Mouse (Mus musculus) midbrain, embryonic 14.5 days (tissue): ENCODE results near the gene Rab5b. TPM values are rescaled to one million over a fixed set of nuclear protein-coding genes. Genes with fewer than 3 reads are reported as not detected.

Source experiments
- ATAC-seq: fragments of 200-750 bp; cut with Nextera tagmentation; 2 replicates; pipeline ENCODE4 v1.8.0; 2017; ENCODE audit warnings: moderate number of reproducible peaks, moderate library complexity; ENCODE audit not compliant: low FRiP score, low TSS enrichment
- DNase-seq: peaks from one replicate; pipeline ENCODE4 v3.0.0-alpha.2; 2015
- H3K27ac ChIP-seq: fragments of 300-500 bp; sonication (generic); replicated peaks from 2 replicates; pipeline ENCODE4 v1.5.1; 2014; ENCODE audit warnings: mild to moderate bottlenecking, low read depth, low read length, moderate library complexity
- H3K27me3 ChIP-seq: fragments of 300-500 bp; sonication (generic); 2 replicates; pipeline ENCODE4 v1.6.1; 2014; ENCODE audit warnings: low read length, control low read depth, mixed read lengths; ENCODE audit not compliant: control insufficient read depth, insufficient read depth
- H3K36me3 ChIP-seq: fragments of 300-500 bp; sonication (generic); 2 replicates; pipeline ENCODE4 v1.6.1; 2014; ENCODE audit warnings: low read length, control low read depth; ENCODE audit not compliant: control insufficient read depth, insufficient read depth
- H3K4me1 ChIP-seq: fragments of 300-500 bp; sonication (generic); 2 replicates; pipeline ENCODE4 v1.6.1; 2014; ENCODE audit warnings: mild to moderate bottlenecking, antibody characterized with exemption, low read length, control low read depth; ENCODE audit not compliant: control insufficient read depth, insufficient read depth
- H3K4me2 ChIP-seq: fragments of 300-500 bp; sonication (generic); 2 replicates; pipeline ENCODE4 v1.6.1; 2014; ENCODE audit warnings: mild to moderate bottlenecking, low read length, moderate library complexity
- H3K4me3 ChIP-seq: fragments of 300-500 bp; sonication (generic); replicated peaks from 2 replicates; pipeline ENCODE4 v1.5.1; 2014; ENCODE audit warnings: low read depth, low read length
- H3K9ac ChIP-seq: fragments of 300-500 bp; sonication (generic); replicated peaks from 2 replicates; pipeline ENCODE4 v1.6.1; 2014; ENCODE audit warnings: mild to moderate bottlenecking, low read length, moderate library complexity
- H3K9me3 ChIP-seq: fragments of 300-500 bp; sonication (generic); 2 replicates; pipeline ENCODE4 v1.6.1; 2016; ENCODE audit warnings: low read length, control low read depth, mixed read lengths; ENCODE audit not compliant: control insufficient read depth
- WGBS: fragments of 180-500 bp; shearing (Covaris S2); extraction: QIAGEN DNeasy Blood & Tissue Kit; methylation state at CpG from one replicate; pipeline ENCODE4 v1.1.7; 2014; 5-methylcytosine and 5-hydroxymethylcytosine counted together
- polyA plus RNA-seq: library from polyadenylated mRNA; unstranded; fragments of >200 nt; fragmentation: Nextera tagmentation; extraction: Ambion mirVana; gene quantifications from 2 replicates; pipeline ENCODE4 v1.2.1, GENCODE M21; 2014

Gene Rab5b
- polyA plus RNA-seq, 1 experiment from 2014 or later: 100 TPM

DNA sequence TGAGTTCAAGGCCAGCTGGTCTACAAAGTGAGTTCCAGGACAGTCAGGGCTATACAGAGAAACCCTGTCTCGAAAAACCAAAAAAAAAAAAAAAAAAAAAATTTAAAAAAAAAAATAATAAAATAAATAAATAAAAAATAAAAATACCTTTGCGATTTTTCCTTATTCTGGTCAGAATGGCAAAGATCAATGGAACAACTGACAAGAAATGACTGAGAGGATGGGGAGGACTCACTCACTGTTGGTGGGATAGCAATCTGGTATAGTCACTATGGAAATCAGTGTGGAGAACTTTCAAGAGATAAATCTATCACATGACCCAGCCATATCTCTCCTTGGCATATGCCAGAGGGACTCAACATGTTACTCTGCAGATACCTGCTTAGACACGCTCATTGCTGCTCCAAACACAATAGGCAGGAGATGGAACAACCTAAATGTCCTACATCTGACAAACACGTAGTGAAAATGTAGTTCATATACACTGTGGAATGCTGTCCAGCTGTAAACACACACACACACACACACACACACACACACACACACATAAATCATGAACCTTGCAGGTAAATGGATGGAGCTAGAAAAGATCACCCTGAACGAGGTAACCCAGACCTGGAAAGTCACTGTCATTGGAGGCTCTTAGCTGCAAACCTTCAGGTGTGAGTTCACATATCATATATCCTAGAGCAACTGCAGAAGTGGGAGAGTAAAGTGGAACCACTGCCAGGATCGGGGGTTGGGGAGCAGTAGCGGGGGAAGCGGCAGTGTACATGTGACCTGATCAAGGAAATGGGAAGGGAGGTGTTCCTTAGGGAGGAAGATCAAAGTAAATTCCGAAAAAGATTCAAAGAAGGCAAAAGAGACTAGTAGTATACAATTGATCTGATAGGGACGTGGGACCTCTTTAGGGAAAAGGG lies 68.4 kb downstream of the Rab5b start:
- Histone ChIP-seq H3K9ac (no peak overlapping the region), H3K4me2 (no peak overlapping the region), H3K36me3 (peaks cover 29% of the 10 kb centered on the region), H3K27ac (no peak overlapping the region), H3K4me1 (peaks cover 7% of the 10 kb centered on the region), H3K9me3 (no peaks in the 10 kb centered on the region), H3K27me3 (no peaks in the 10 kb centered on the region), H3K4me3 (no peak overlapping the region)
- no peak for DNase-seq
- 87% methylated on average over 10 of the region's 10 CpGs for WGBS
- ATAC-seq: no peak

Other genes starting within 250 kb of the Rab5b start
- 172 and 229 TPM in 2 replicates for gene Smarcc2, start 237.0 kb downstream of the Rab5b start, polyA plus RNA-seq
- gene Myl6, start 202.1 kb downstream of the Rab5b start, polyA plus RNA-seq: 750 and 787 TPM in 2 replicates
- gene Myl6b, start 197.6 kb downstream of the Rab5b start, polyA plus RNA-seq: 5.3 and 6.8 TPM in 2 replicates
- gene Esyt1, start 170.4 kb downstream of the Rab5b start, polyA plus RNA-seq: 6.0 and 10.9 TPM in 2 replicates
- gene Zc3h10, start 148.5 kb downstream of the Rab5b start, polyA plus RNA-seq: 17.6 and 19.6 TPM in 2 replicates
- gene Rpl41, start 147.0 kb downstream of the Rab5b start, polyA plus RNA-seq: 2,375 and 2,760 TPM in 2 replicates
- gene Pa2g4, start 130.3 kb downstream of the Rab5b start, polyA plus RNA-seq: 122 and 142 TPM in 2 replicates
- 0.26 and 0.47 TPM in 2 replicates for gene Erbb3, start 106.6 kb downstream of the Rab5b start, polyA plus RNA-seq
- 529 and 586 TPM in 2 replicates for gene Rps26, start 69.5 kb downstream of the Rab5b start, polyA plus RNA-seq
- gene Ikzf4, start 50.3 kb downstream of the Rab5b start, polyA plus RNA-seq: 21.2 and 23.6 TPM in 2 replicates
- 10.3 and 10.4 TPM in 2 replicates for gene Suox, start 22.2 kb downstream of the Rab5b start, polyA plus RNA-seq
- gene Pmel, start 7.9 kb upstream of the Rab5b start, polyA plus RNA-seq: 0.22 and 0.38 TPM in 2 replicates
- 13.2 and 24.2 TPM in 2 replicates for gene Cdk2, start 8.8 kb upstream of the Rab5b start, polyA plus RNA-seq
- 5.7 and 6.2 TPM in 2 replicates for gene Dgka, start 48.6 kb upstream of the Rab5b start, polyA plus RNA-seq
- 46.7 and 60.0 TPM in 2 replicates for gene Pym1, start 51.6 kb upstream of the Rab5b start, polyA plus RNA-seq
- 0.22 and 0.41 TPM in 2 replicates for gene Mmp19, start 94.6 kb upstream of the Rab5b start, polyA plus RNA-seq
- 38.6 and 42.7 TPM in 2 replicates for gene Dnajc14, start 107.8 kb upstream of the Rab5b start, polyA plus RNA-seq
- gene Tmem198b, start 108.1 kb upstream of the Rab5b start, polyA plus RNA-seq: 11.7 and 13.1 TPM in 2 replicates
- 150 and 152 TPM in 2 replicates for gene Sarnp, start 121.1 kb upstream of the Rab5b start, polyA plus RNA-seq
- gene Ormdl2, start 125.4 kb upstream of the Rab5b start, polyA plus RNA-seq: 23.4 and 24.8 TPM in 2 replicates
- gene Gdf11, start 195.5 kb upstream of the Rab5b start, polyA plus RNA-seq: 7.9 and 9.6 TPM in 2 replicates
- 120 and 138 TPM in 2 replicates for gene Cd63, start 204.7 kb upstream of the Rab5b start, polyA plus RNA-seq
- 11.6 and 15.2 TPM in 2 replicates for gene Rdh5, start 226.6 kb upstream of the Rab5b start, polyA plus RNA-seq
- 249 and 282 TPM in 2 replicates for gene Bloc1s1, start 227.8 kb upstream of the Rab5b start, polyA plus RNA-seq
- 3.4 and 4.9 TPM in 2 replicates for gene Itga7, start 237.6 kb upstream of the Rab5b start, polyA plus RNA-seq